Mouse (Mus musculus): Measurements from ENCODE around the gene Rgp1. TPM values are rescaled to one million over a fixed set of nuclear protein-coding genes. Genes with fewer than 3 reads are reported as not detected.

The Rgp1 gene
- 28.2 TPM for polyA plus RNA-seq (2015; fragmentation: Illumina TruSeq; extraction: RNeasy Lipid Tissue Mini Kit (QIAGEN cat#74804); ENCODE audit: low read depth, low replicate concordance)

DNA sequence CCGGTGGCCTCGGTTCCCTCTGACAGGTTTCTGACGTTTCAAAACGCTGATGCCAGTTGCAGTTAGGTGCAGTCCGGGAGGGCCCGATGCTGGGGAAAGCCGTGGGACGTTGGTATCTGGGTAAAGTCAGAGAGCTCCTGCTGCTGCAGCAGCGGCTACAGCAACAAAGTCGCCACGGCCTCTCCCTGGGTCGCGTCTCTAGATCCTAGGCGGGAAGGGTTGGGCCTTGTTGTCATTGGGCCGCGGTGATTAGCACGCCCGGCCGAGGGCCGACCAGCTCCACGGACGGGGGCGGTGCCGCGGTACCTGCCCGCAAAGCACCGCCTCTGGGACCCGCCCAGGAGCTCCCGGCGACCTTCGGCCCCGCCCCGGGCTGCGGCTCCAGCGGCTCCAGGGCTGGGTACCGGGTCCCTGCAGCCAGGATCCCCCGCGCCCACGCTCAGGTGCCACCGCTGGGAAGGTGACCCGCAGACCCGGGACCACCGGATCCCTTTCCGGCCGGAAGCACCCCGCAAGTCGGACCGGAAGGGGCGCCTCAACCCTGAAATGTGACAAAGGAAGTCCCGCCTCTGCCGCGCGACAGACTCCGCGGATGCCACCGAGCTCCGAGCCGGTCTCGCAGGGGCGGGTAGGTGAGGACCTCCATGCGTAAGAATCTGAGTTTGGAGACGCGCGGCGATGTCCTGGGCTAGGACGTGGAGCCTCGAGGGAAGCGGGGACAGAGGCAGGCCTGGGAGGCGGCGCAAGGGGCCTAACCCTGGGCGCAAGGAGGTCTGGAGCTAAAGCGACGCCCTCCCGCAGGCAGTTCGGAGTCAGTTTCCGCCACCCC lies at the start of gene Rgp1, which contains the start of gene Gba2:
TSS of gene Rgp1 (plus strand) at position 340 of the 829 bp plus-strand sequence.
TSS of gene Gba2 (minus strand) at position 498 of the 829 bp plus-strand sequence.

DNA sequence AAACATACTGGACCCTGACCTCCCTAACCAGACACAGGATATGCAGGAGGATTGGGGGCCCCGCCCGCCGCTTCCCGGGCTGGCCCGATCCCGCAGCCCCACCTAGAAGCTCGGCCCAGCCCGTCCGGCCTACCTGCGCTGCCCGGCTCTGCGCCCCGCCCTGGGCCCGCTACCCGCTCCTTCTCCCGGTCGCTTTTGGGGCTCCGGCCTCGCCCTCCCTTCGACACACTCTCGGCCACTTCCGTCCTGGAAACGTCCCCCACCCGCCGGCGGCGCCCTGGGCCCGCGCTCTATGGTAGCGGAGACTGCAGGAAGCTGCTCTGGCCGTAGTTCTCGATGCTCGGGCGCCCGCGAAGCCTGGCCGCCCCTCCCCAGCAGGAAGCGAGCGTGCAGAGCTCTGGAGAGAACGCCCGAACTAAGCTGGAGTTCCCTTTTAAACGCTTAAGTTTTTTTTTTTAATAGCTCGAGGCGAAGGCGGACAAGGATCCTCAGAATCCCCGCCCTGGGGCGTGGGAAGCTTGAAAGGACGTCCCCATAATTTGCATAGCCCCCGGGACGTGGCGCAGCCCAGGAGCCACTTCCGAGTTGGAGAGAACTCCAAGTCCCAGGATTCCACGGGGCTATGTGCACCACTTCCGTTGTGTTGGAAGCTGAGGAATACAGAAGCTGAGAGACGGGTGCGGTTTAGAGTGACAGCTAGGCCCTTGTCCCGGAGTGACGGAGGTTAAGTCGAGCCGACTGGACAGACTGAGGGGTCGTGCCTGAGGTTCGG lies 16.3 kb upstream of the Rgp1 start, which contains the start of the genes Creb3 and Tln1:
TSS of gene Creb3 (plus strand) at position 336 of the 772 bp plus-strand sequence.
TSS of gene Tln1 (minus strand) at position 695 of the 772 bp plus-strand sequence.

DNA sequence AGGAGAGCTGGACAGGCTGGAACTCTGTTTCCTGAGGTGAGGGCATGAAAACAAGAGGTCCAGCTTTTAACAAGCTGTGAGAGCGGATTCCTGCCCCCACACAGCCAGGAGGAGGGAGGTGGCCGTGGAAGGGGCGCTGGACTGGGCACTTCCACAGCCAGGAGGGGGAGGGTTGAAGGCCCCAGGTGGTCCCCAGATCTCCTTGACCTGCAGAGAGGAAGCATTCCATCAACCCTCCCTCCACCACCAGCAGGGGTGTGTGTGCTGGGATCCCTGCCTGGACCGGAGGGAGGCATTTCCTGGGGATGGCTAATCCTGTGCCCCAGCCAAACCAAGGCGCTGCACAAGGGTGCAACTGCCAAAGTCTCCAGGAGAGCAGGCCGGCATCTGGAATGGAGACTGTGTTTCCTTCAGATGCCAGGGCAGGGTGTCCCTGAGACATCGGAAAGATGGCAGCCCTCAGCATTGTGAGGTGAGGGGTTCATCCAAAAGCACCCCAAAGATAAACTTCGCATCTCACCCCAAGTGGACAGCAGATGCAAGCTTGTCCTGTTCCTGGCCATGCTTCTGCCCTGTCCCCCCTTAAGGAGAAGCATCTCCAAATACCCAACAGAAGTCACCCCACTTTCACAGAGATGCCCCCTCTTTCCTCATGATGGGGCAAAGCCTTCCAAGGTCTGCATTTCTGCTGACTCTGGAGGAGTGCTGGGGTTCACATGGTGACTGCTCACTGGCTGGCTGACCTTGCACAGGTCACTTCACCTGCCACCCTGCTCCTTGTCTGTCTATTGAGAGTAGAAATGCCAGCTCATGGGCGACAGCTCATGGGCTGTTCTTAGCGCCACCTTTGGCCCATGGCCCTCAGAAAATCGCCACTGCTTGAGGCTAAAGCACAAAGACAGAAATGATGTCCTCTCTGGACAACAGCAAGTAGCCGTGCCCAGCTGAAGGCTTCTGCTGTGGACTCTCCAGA lies 6.2 kb downstream of the Rgp1 start, which contains the start of gene Msmp:
TSS of gene Msmp (minus strand) at position 51 of the 973 bp plus-strand sequence.

DNA sequence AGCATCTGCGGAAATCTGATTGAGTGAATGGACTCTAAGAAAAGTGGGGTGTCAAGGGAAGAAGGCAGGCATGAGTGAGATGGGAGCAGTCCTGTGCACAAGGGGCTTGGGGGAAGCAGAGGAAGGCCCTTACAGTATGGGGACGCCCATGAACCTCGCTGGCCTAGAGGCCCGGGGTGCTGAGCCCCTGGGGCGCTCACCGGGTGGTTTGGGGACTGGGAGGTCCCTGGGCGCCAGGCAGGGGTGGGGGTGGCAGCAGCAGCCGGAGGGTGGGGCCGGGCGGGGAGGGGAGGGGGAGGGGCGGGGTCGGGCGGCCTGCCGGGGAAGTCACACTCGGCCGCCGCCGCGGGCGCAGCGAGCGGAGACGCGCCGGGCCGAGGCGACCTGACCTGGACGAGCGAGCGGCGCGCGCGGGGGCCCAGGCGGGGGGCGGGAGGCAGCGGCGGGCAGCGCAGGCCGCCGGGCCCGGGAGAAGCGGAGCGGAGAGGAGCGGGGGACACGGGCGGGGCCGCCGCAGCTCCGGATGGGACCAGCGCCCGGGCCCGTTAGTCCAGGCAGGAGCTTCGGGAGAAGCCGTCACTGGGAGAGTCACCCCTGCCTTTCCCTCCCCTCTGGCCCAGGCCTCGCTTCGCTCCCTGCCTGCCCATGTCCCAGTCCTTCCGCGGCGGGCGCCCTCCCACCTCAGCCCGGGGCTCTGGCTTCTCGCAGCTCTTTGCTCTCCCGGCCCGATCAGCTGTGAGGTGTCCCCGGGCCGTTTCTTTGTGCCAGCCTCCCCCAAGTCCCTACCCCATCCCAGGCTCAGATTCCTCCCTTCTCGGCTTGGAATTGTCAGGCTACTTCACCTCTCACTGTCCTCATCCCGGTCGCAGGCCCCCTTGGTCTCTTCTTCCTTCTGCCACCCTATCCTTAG lies 52.8 kb downstream of the Rgp1 start, which contains the start of gene Npr2:
TSS of gene Npr2 (plus strand) at position 890 of the 910 bp plus-strand sequence.

Other genes starting within 250 kb of the Rgp1 start
- gene Rusc2, start 196.7 kb upstream of the Rgp1 start, polyA plus RNA-seq (2015; fragmentation: Illumina TruSeq; extraction: RNeasy Lipid Tissue Mini Kit (QIAGEN cat#74804); ENCODE audit: low read depth, low replicate concordance), result 66.1 TPM
- gene Fam166b, start 149.6 kb upstream of the Rgp1 start, polyA plus RNA-seq (2015; fragmentation: Illumina TruSeq; extraction: RNeasy Lipid Tissue Mini Kit (QIAGEN cat#74804); ENCODE audit: low read depth, low replicate concordance), result 3.6 TPM
- gene Tesk1, start 136.8 kb upstream of the Rgp1 start, polyA plus RNA-seq (2015; fragmentation: Illumina TruSeq; extraction: RNeasy Lipid Tissue Mini Kit (QIAGEN cat#74804); ENCODE audit: low read depth, low replicate concordance), result 60.5 TPM
- 2.9 TPM for gene Cd72, start 124.1 kb upstream of the Rgp1 start, polyA plus RNA-seq (2015; fragmentation: Illumina TruSeq; extraction: RNeasy Lipid Tissue Mini Kit (QIAGEN cat#74804); ENCODE audit: low read depth, low replicate concordance)
- gene Sit1, start 95.0 kb upstream of the Rgp1 start, polyA plus RNA-seq (2015; fragmentation: Illumina TruSeq; extraction: RNeasy Lipid Tissue Mini Kit (QIAGEN cat#74804); ENCODE audit: low read depth, low replicate concordance), result not detected
- 58.5 TPM for gene Ccdc107, start 85.8 kb upstream of the Rgp1 start, polyA plus RNA-seq (2015; fragmentation: Illumina TruSeq; extraction: RNeasy Lipid Tissue Mini Kit (QIAGEN cat#74804); ENCODE audit: low read depth, low replicate concordance)
- 1.8 TPM for gene Arhgef39, start 79.0 kb upstream of the Rgp1 start, polyA plus RNA-seq (2015; fragmentation: Illumina TruSeq; extraction: RNeasy Lipid Tissue Mini Kit (QIAGEN cat#74804); ENCODE audit: low read depth, low replicate concordance)
- gene Car9, start 71.7 kb upstream of the Rgp1 start, polyA plus RNA-seq (2015; fragmentation: Illumina TruSeq; extraction: RNeasy Lipid Tissue Mini Kit (QIAGEN cat#74804); ENCODE audit: low read depth, low replicate concordance), result 1.2 TPM
- gene Tpm2, start 55.0 kb upstream of the Rgp1 start, polyA plus RNA-seq (2015; fragmentation: Illumina TruSeq; extraction: RNeasy Lipid Tissue Mini Kit (QIAGEN cat#74804); ENCODE audit: low read depth, low replicate concordance), result 16.8 TPM
- 65.5 TPM for gene Creb3, start 16.4 kb upstream of the Rgp1 start, polyA plus RNA-seq (2015; fragmentation: Illumina TruSeq; extraction: RNeasy Lipid Tissue Mini Kit (QIAGEN cat#74804); ENCODE audit: low read depth, low replicate concordance)
- 40.4 TPM for gene Tln1, start 16.0 kb upstream of the Rgp1 start, polyA plus RNA-seq (2015; fragmentation: Illumina TruSeq; extraction: RNeasy Lipid Tissue Mini Kit (QIAGEN cat#74804); ENCODE audit: low read depth, low replicate concordance)
- 61.8 TPM for gene Gba2, start 158 bp downstream of the Rgp1 start, polyA plus RNA-seq (2015; fragmentation: Illumina TruSeq; extraction: RNeasy Lipid Tissue Mini Kit (QIAGEN cat#74804); ENCODE audit: low read depth, low replicate concordance)
- not detected for gene Msmp, start 5.8 kb downstream of the Rgp1 start, polyA plus RNA-seq (2015; fragmentation: Illumina TruSeq; extraction: RNeasy Lipid Tissue Mini Kit (QIAGEN cat#74804); ENCODE audit: low read depth, low replicate concordance)
- gene Npr2, start 53.2 kb downstream of the Rgp1 start, polyA plus RNA-seq (2015; fragmentation: Illumina TruSeq; extraction: RNeasy Lipid Tissue Mini Kit (QIAGEN cat#74804); ENCODE audit: low read depth, low replicate concordance), result 48.5 TPM
- gene Spag8, start 74.9 kb downstream of the Rgp1 start, polyA plus RNA-seq (2015; fragmentation: Illumina TruSeq; extraction: RNeasy Lipid Tissue Mini Kit (QIAGEN cat#74804); ENCODE audit: low read depth, low replicate concordance), result 1.5 TPM
- 69.8 TPM for gene Hint2, start 77.8 kb downstream of the Rgp1 start, polyA plus RNA-seq (2015; fragmentation: Illumina TruSeq; extraction: RNeasy Lipid Tissue Mini Kit (QIAGEN cat#74804); ENCODE audit: low read depth, low replicate concordance)
- 40.7 TPM for gene Tmem8b, start 90.3 kb downstream of the Rgp1 start, polyA plus RNA-seq (2015; fragmentation: Illumina TruSeq; extraction: RNeasy Lipid Tissue Mini Kit (QIAGEN cat#74804); ENCODE audit: low read depth, low replicate concordance)
- gene Fam221b, start 90.4 kb downstream of the Rgp1 start, polyA plus RNA-seq (2015; fragmentation: Illumina TruSeq; extraction: RNeasy Lipid Tissue Mini Kit (QIAGEN cat#74804); ENCODE audit: low read depth, low replicate concordance), result 1.6 TPM
- gene Olfr70, start 122.1 kb downstream of the Rgp1 start, polyA plus RNA-seq (2015; fragmentation: Illumina TruSeq; extraction: RNeasy Lipid Tissue Mini Kit (QIAGEN cat#74804); ENCODE audit: low read depth, low replicate concordance), result not detected
- not detected for gene Olfr71, start 131.5 kb downstream of the Rgp1 start, polyA plus RNA-seq (2015; fragmentation: Illumina TruSeq; extraction: RNeasy Lipid Tissue Mini Kit (QIAGEN cat#74804); ENCODE audit: low read depth, low replicate concordance)
- gene Hrct1, start 148.5 kb downstream of the Rgp1 start, polyA plus RNA-seq (2015; fragmentation: Illumina TruSeq; extraction: RNeasy Lipid Tissue Mini Kit (QIAGEN cat#74804); ENCODE audit: low read depth, low replicate concordance), result 2.0 TPM
- 1.3 TPM for gene Spaar, start 151.3 kb downstream of the Rgp1 start, polyA plus RNA-seq (2015; fragmentation: Illumina TruSeq; extraction: RNeasy Lipid Tissue Mini Kit (QIAGEN cat#74804); ENCODE audit: low read depth, low replicate concordance)
- gene Olfr159, start 192.3 kb downstream of the Rgp1 start, polyA plus RNA-seq (2015; fragmentation: Illumina TruSeq; extraction: RNeasy Lipid Tissue Mini Kit (QIAGEN cat#74804); ENCODE audit: low read depth, low replicate concordance), result not detected
- not detected for gene Olfr156, start 245.2 kb downstream of the Rgp1 start, polyA plus RNA-seq (2015; fragmentation: Illumina TruSeq; extraction: RNeasy Lipid Tissue Mini Kit (QIAGEN cat#74804); ENCODE audit: low read depth, low replicate concordance)

Data from brain, adult 10 weeks (tissue).